Mouse (Mus musculus) splenic B cell, adult 2 months (primary cell): Measurements from ENCODE around the gene Tubg1.

Experiments
- DNase-seq: peaks from one replicate; pipeline ENCODE4 v3.0.0-alpha.2; 2011; ENCODE audit warnings: low read depth, low spot score
- H3K27me3 ChIP-seq: 2 replicates; pipeline ENCODE4 v1.6.1; 2012; ENCODE audit warnings: mild to moderate bottlenecking, low read length, moderate library complexity, mixed read lengths; ENCODE audit not compliant: control insufficient read depth, poor library complexity, insufficient read depth, severe bottlenecking
- H3K36me3 ChIP-seq: 2 replicates; pipeline ENCODE4 v1.6.1; 2012; ENCODE audit warnings: mild to moderate bottlenecking, low read length, moderate library complexity, mixed read lengths; ENCODE audit not compliant: control insufficient read depth, poor library complexity, insufficient read depth, severe bottlenecking

The Tubg1 gene

DNA sequence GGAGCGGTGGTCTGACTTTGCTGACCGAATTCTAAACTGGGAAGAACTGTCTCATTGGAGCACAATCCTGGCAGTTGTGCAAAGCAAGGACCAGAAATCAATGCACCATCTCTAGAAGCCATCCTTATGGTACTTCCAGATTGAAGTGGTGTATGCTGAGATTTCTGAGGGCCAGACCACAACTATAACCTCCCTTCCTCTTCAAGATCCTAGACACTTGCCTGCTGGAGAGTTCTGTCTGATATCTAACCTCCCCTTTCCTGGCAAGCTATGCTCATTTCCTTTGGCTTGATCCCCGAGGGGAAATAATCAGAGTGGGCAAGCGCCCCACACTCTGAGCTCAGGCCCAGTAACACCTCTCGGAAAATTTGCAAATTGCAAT, 52.7 kb downstream of the Tubg1 start:
- peak; percentile 16 for DNase-seq
- peaks cover 3% of the 10 kb centered on the region for H3K27me3 ChIP-seq
- no peaks in the 10 kb centered on the region for H3K36me3 ChIP-seq

DNA sequence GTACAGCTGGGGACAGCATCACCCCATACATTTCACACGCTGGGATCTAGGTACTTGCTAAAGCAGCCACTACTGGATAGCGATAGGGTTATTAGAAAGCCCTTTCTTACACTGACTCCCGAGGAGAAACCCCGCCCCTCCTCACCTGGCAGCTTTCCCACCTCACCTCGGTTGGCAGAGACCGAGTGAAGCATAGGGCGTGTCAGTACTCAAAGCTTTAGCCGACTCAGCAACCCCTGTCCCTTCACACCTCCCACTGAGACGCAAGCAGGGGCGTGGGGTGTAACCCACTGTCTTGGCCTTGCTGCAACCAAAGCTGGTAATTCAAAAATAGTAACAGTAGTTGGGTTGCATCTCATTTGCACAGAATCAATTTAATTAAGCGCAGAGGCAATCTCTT, 53.4 kb downstream of the Tubg1 start:
- Histone ChIP-seq H3K27me3 (peaks cover 3% of the 10 kb centered on the region), H3K36me3 (no peaks in the 10 kb centered on the region)
- peak; percentile 20 for DNase-seq

DNA sequence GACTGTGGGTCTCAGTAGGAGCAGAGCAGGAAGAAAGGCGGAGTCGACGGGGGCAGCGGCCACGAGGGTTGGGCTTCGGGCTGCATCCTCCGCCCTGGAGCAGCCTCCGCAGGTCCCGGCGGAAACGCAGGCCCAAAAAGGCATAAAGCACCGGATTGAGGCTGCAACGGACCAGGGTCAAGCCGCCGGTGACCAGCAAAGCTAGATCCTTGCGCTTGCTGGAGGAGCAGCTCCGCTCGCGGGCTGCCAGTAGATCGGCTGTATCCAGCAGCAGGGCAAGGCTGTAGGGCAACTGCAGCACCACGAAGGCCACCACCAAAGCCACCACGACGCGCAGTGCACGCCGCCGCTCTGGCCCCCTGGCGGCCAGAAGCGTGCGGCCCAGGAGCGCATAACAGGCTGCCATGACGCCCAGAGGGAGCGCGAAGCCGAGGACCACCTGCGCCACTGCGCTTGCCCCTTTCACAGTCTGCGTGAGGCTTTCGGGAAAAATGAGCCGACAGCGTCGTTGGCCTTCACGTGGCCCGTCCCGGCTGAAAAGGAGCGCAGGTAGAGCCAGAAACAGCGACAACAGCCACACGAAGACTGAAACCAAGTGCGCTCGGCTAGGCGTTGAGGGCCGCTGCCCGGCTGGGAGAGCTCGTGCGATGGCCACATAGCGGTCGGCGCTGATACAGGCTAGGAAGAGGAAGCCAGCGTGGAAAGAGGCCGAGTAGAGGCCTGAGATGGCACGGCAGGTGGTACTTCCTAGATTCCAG, 54.1 kb downstream of the Tubg1 start:
- Histone ChIP-seq H3K36me3 (no peaks in the 10 kb centered on the region), H3K27me3 (peaks cover 3% of the 10 kb centered on the region)
- DNase-seq: peak; percentile 89

DNA sequence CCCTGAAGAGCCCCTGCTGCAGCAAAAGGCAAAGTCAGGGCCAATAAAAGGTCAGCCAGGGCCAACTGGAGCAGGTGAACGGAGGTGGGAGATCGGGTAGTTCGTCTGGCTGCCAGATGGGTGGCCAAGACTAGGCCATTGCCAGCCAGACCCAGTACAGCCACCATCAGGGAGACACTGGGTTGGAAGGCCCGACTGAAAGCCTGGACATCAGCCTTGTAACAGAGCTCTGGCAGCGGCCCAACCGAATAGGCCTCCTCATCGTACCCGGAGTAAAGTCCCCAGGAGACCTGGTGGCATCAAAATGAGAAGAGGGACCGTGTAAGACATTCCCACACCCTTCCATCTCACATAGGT, 54.6 kb downstream of the Tubg1 start:
- no peak for DNase-seq
- H3K27me3 ChIP-seq: peaks cover 2% of the 10 kb centered on the region
- no peaks in the 10 kb centered on the region for H3K36me3 ChIP-seq

DNA sequence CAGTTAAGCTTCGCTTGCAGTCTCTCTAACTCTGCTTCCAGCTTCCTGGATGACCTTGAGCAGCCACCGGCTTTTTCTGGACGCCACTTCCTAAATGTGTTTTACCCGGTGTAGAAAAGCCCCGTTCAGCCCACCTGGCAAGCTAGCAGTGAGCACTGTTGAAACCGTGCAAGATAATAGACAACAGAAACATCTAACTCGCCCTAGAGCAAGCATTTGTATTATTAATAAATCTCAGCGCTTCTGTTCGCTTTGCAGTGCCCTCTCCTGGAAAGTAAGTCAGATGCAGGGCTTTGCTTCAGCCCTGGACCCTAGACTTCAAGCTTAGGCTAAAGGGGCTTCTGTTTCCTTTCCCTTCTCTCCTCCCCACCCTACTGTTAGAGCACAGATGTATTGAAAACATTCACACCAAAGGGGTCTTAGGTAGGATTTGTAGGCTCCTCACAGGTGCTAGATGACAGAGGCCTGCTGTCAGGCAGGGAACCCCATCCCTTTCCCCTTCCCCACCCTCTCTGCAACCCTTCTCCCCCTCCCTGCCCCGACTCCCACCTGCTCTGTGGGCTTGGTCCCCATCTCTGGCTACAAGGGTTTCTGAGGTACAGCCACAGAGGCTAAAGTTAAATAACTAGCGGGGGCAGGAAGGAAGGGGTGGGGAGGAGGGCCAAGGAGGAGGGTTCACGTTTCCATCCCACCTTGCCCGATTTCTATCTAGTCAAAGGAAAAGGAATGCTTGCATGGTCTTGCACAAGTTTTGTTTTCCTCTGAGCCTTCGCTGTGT, 55.3 kb downstream of the Tubg1 start, which contains the start of gene Ccr10:
Gene Ccr10, minus strand, starts transcription at position 593 of the 778 bp plus-strand sequence.
- Histone ChIP-seq H3K36me3 (no peaks in the 10 kb centered on the region), H3K27me3 (peaks cover 2% of the 10 kb centered on the region)
- DNase-seq: peak; percentile 46

DNA sequence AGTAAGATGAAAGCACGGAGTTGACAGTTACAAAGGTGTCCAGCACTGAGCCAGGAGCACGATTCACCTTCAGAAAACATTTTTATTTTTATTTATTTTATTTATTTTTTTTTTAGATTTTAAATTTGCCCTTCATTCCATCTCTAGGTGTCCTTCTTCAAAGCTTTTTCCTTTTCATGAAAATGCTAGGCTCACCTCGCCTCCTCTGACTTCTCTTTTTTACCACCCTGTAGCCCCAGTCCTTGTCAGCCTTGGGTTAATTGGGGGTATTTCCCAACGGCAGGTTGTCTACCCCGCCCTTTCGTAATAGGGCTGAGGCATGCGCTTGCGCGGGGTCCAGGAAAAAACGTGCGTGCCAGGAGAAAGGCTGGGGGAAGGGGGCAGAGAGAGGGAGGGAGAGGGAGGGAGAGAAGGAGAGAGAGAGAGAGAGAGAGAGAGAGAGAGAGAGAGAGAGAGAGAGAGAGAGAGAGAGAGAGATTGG, 55.9 kb downstream of the Tubg1 start:
- H3K27me3 ChIP-seq: peaks cover 2% of the 10 kb centered on the region
- H3K36me3 ChIP-seq: no peaks in the 10 kb centered on the region
- DNase-seq: peak; percentile 43
